Mouse (Mus musculus) spleen, adult 2 months (tissue): ENCODE results near the gene Hdhd5.

Experiments used
- CTCF ChIP-seq: fragments of 200-500 bp; IDR thresholded peaks from 2 replicates; pipeline ENCODE4 v1.5.1; 2011; ENCODE audit warnings: mild to moderate bottlenecking, inconsistent platforms; ENCODE audit not compliant: insufficient read depth, insufficient read length, insufficient replicate concordance; ENCODE audit errors: extremely low read depth
- POLR2A ChIP-seq: fragments of 200-500 bp; IDR thresholded peaks from 2 replicates; pipeline ENCODE4 v1.6.1; 2011; ENCODE audit warnings: low read depth, low read length, inconsistent platforms

GRCm38 (mm10) chr6:120471991-120472441 is 59.1 kb downstream of the Hdhd5 start:
- TF ChIP-seq POLR2A = no peak
- TF ChIP-seq CTCF = no peak
